Mouse (Mus musculus): ENCODE measurements at regions not wholly inside any gene's neighbourhood (a gene's known extent, or its start where the extent isn't known, plus 50 kb on each side); places are given as distances from the start of the nearest gene placed in this dataset.
A peak's percentile ranks its signal among the peaks of the same experiment; 100 is the strongest.

DNA sequence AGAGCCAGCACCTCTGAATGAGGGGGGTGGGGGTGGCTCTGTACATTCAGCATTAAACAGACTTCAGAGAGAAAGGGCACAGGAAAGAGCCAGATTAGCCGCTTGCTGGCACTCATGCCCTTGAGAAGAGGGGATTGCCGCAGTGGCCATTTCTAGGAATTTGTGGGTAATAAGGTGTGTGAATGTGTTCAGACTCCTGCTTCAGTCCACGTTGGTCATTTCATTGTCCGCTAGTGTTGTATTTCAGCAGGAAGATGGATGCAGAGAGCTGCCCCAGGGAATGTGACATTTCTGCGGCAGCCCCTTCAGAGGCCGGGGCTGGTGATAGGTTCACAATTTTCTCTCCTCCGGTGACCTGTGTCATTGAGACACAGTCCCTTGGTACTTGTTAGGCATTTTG lies 247.1 kb upstream of the Kcnab2 start:
- no peak for DNase-seq

GRCm38 (mm10) chr4:152724026-152724425 lies 246.4 kb upstream of the Kcnab2 start:
- no peak for DNase-seq

GRCm38 (mm10) chr4:152720528-152720927 lies 242.9 kb upstream of the Kcnab2 start:
- DNase-seq: no peak

DNA sequence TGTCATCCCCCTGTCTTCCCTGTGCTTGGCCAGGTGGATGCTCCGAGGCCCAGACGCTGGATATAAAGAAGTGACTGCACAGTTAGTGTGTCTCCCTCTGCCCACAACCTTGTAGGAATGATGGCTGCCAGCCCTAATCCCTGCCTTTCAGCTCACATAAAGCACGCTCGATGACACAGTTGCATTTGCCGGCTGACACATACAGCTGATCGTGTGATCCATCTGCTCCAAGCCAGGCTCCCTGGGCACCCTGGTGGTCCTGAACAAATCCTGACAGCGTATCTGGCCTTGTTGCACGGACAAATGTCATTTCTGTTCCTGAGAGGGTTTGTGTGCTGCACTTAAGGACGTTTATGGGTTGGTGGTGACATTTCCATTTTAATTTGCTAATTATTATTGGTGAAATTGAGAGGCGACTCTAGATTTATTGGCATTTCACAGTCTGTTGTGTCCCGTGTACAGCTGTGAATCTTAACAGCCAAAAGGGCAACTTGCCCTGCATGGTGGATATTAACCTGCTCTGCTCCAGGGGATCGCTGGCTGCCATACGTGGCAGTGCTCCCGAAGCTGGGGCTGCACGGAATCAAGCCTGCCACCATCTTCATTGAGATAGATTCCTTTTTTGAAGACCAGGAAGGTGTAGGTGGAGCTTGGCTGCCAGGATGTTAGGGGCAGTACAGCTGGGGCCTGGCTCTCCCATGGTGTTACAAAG lies 241.9 kb upstream of the Kcnab2 start:
- DNase-seq: no peak

DNA sequence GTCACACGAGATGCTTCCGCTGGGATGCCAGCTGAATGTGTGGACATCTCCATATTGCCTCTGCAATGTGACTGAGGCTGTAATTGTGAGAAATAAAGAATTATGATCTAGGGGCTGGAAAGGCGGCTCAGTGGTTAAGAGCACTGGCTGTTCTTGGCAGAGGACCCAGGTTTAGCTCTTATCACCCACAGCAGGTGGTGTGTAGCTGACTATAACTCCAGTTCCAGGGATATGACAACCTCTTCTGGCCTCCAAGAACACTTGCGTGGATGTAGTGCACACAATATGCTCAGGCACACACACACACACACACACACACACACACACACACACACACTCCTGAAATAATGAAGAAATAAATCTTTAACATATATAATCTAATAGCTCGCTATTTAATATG lies 232.7 kb upstream of the Kcnab2 start:
- DNase-seq: no peak

DNA sequence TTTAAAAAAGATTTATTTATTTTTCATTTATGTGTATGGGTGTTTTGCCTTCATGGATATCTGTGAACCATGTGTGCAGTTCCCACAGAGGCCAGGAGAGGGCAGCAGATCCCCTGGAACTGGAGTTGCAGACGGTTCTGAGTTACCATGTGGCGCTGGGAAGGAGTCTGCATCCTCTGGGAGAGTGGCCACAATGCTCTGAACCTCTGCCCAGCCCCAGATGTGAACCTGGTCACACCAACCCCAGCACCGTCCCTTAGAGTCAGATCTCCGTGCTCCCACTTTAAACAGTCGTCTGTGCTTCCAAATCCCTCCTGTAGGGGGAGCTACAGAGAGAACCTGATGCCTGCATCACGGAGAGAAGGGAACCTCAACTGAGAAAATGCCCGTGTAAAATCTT lies 222.5 kb upstream of the Kcnab2 start:
- DNase-seq: no peak

DNA sequence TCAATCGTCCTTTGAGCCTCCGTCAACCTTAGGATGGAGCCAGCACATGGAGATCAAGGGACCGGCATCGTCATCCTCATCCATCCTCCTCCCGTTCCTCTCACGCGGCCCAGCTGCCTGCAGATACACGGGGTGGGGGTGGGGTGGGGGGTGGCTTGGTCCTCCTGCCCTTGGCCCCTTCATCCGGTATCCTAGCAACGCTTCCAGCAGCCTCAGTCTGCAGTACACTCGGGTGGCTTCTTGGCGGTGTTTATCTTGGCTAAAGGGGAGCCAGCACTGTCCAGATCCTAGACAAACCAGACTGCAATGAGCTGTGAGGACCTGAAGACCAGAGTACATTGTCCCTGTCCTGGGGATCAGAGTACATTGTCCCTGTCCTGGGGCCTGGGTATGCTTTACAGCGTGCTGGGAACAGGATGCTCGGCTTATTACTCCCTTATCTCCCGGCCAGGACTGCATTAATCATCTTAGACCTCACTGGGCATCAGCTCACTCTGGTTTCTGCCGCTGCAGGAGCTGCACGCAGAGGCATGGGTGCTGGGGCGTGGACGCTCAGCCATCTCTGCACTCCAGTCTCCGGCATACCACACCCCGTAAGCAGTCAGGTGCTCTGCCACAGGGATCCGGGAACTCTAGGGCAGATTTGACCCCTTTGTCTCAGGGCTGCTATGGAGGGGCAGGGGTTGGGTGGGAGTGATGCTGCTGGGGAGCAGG lies 219.7 kb upstream of the Kcnab2 start:
- peak; percentile 3 for DNase-seq

DNA sequence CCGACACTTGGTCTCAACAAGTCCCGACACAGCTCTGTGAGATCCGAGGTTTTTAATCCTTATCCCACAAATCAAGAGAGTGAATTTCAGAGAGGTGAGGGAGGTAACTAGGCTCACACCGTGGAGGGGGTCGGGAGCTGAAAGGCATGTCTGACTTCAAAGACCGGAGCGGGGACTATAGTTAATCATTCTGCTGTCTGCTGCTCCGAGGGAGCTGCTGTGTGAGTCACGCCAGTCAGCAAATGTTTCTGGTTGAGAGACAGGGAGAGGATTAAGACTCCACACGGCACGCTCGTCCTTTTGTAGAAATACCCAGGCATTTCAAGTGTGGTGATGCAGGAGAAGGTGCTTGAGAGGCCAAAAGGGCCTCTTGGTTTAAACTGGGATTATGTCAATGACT lies 214.1 kb upstream of the Kcnab2 start:
- DNase-seq: no peak

- DNase-seq: no peak
These were observed 213.6 kb upstream of the Kcnab2 start for GRCm38 (mm10) chr4:152691302-152691701.

- no peak for DNase-seq
These were observed 213.1 kb upstream of the Kcnab2 start for GRCm38 (mm10) chr4:152690766-152691165.

GRCm38 (mm10) chr4:152689831-152690230 lies 212.2 kb upstream of the Kcnab2 start:
- DNase-seq: no peak

DNA sequence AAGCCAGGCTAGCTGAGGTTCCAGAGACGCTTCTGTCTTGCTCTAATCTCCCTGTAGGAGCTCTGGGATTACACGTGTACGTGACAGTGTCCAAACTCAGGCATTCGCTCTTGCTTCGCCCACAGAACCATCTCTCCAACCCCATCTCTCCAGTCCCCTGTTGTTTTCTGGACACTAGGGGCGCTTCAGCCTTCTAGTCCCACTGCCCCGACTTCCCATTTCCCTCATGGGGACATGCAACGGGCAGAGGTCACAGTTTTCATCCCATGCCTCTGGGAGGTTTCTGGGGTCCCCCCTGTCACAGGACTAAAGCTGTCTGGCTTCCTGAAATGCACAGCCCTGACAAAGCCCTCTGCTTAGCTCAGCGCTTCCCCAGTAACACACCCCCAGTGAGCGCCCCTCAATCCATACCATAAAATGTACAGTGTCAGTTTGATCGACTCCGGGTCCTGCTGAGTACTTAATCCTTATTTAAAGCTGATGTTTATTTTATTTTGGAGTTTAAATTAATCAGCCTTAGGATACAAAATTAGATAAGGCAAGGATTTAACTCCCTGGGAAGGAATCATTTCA lies 208.9 kb upstream of the Kcnab2 start:
- DNase-seq: no peak

DNA sequence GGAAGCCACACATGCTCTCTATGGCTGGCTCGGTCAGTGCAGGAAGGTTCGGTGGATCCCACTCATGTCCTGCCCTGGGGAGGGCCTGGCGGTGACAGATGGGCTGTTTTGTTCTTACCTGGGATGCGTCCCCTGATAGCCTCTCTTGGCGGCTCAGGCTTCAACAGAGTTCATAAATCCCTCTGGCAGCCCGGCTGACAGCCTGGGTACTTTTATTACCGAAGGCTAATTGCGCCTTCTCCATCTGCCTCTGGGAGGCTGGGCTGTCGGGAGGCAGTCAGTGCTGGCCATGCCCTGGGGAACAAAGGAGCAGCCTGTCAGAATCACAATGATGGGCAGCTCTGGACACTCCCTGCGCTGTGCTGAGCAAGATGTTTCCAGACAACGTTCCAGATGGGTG lies 196.5 kb upstream of the Kcnab2 start:
- no peak for DNase-seq

DNA sequence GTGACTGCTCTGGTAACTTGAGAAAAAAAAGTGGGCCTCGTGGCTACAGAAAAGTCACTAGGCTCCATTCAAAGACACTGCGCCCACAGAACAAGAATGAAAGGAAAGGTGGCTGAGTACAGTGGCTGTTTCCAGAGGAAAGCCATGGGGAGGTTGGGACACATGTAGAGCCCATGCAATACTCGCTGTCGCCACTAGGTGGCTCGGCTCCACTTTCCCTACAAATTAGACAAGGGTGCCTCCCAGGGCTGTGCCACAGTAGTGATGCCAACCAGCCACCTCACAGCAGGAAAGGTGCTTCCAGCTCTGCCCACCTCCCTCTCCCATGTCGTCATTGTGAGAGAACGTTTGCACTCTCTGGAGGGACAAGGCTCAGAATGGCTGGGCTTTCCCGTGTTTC lies 185.8 kb upstream of the Kcnab2 start:
- DNase-seq: no peak

DNA sequence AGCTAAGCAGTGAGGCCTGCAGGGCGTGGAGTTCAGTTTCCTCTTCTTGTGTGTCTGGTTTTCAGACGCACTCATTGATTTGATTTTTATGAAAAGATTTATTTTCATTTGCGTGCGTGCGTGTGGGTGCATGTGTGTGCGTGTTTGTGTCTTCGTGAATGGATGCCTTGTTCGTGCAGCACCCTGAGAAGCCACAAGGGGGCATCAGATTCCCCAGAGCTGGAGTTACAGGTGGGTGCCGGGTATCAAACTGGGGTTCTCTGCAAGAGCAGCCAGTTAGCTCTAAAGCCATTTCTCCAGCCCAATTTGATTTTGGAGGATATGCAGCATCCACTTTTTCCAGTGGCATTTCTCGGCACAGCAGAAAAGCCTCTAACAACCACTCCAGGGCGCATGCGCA lies 185.4 kb upstream of the Kcnab2 start:
- no peak for DNase-seq

GRCm38 (mm10) chr4:152662439-152662838 lies 184.8 kb upstream of the Kcnab2 start:
- no peak for DNase-seq

DNA sequence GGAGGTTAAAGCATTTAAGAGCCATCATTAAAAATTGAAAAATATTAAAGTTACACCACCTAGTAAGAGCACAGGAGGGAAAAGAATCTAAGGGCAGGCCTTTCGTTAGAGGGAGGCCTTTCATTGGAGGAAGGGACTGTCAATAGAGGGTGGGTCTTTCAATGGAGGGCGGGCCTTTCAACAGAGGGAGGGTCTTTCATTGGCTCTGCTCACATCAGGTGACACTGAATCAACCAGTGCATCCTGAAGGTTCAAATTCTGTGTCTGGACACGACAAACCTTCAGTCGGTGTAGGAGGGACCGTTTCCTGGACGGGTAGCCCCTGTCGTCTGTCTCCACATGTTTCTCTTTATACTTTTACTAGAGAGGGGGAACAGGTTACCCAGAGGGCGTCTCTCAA lies 172.5 kb upstream of the Kcnab2 start:
- DNase-seq: no peak

- peak; percentile 16 for DNase-seq
These were observed 169.9 kb upstream of the Kcnab2 start for GRCm38 (mm10) chr4:152647620-152648019.

DNA sequence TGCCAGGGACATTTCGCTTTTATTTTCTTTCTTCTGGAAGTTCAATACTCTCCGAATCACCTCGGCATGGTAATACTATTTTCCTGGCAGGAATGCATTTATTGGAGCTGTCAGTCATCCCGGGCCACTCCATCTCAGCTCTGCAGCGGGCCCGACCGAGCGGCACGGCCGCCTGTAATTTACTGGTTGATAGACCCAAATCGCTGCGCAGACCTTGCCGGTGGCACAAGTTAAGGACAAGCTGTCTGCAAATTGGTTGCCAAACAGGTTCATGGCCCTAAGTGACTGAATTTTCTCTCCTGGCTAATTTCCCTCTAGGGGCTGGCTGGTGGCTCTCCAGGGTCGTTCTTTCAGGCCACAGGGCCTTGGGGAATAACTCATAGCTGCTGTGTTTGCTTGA lies 169.4 kb upstream of the Kcnab2 start:
- DNase-seq: no peak

GRCm38 (mm10) chr4:152637088-152637487 lies 159.4 kb upstream of the Kcnab2 start:
- DNase-seq: no peak

- DNase-seq: no peak
These were observed 156.2 kb upstream of the Kcnab2 start for GRCm38 (mm10) chr4:152633896-152634295.

GRCm38 (mm10) chr4:152628111-152628510 lies 150.4 kb upstream of the Kcnab2 start:
- no peak for DNase-seq

DNA sequence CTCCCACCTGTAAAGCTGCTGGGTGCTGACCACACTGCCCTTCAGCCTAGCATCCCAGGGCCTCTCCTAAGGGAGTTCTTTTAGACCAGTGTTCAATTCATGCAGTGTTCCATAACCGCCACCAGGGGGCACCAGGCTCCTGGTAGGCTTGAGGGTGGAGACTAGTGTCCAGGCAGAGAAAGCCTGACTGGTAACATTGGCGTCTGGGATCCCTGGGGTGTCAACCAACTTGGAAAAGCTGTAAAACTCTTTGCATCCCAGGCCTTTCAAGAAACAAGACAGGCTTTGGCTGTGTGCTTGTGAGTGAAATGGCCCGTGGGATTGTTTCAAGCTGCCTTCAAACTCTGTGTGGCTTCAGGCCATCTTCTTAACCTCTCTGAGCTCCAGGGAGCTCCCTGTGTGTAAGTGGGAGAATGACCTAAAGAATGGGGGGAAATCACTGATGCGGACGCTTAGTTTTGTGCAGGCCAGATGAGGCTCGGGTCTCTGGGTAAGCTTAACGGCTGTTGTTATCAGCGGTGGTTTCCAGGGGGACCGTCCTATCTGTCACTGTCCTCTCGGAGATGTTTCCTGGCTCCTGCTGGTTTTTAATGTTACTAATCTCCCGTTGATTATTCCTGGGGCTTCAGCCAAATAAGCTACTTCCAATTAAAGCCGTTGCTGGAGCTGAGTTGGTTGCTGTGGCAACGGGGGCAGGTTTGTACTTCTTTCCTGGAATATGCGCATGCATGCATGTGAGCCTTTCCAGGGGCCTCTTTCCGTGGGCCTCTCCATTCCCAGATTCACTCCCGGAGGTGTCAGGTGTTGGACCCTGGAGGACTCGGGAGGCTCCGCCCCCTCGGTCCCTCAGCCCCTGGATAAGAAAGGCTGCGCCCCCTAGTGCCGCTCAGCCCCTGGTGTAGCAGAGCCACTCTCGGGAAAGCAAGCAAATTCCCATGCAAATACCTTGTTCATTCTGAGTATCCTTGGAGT lies 147.6 kb upstream of the Kcnab2 start:
- DNase-seq: peak; percentile 36
